Mouse (Mus musculus): Measurements from ENCODE around the gene Zfp366. TPM values are rescaled to one million over a fixed set of nuclear protein-coding genes. Genes with fewer than 3 reads are reported as not detected.

Zfp366 gene
- polyA plus RNA-seq, 1 experiment = 2.0 TPM

DNA sequence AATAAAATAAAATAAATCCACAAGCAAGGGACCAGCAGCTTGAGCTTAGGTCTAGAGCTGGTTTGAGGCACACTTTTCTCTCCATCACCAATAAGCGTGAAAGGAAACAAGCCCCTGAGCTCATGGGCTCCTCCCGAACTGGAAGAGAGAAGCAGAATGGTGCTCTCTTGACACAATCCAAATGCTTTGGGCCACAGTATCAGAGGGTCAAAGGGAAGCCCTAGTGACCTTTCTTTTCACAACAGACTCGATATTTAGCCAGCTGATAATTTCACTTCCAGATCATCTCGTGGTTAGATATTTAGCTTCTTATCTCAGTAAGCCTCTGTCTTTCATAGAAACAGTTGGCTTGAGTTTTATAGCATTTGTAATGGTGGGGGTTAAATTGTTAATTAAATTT, 12.2 kb downstream of the Zfp366 start:
- WGBS = 45% methylated on average over 4 of the region's 4 CpGs
- Histone ChIP-seq H3K4me1 (ENCODE audit: control insufficient read depth, insufficient read depth, insufficient read length, low read length) (peaks cover 2% of the 10 kb centered on the region; the same call in 1 of the 2 replicates), H3K36me3 (ENCODE audit: control insufficient read depth, insufficient read depth, low read length) (no peaks in the 10 kb centered on the region), H3K4me3 (ENCODE audit: low read depth, low read length) (no peak overlapping the region), H3K27me3 (ENCODE audit: control insufficient read depth, insufficient read depth, low read length) (no peaks in the 10 kb centered on the region), H3K27ac (ENCODE audit: insufficient read depth, low read depth, low read length) (no peak overlapping the region)
- TF ChIP-seq CTCF (IDR thresholded peaks at IDR 0.05; ENCODE audit: extremely low read depth, insufficient read length, insufficient replicate concordance, low read depth, low read length) = no peak
- no peak for TF ChIP-seq POLR2A (IDR thresholded peaks at IDR 0.05; ENCODE audit: low read depth, low read length)

GRCm38 (mm10) chr13:99201647-99202574, 17.3 kb downstream of the Zfp366 start:
- no peak overlapping the region for H3K4me3 ChIP-seq (ENCODE audit: low read depth, low read length)
- H3K36me3 ChIP-seq (ENCODE audit: control insufficient read depth, insufficient read depth, low read length) = no peaks in the 10 kb centered on the region
- H3K27me3 ChIP-seq (ENCODE audit: control insufficient read depth, insufficient read depth, low read length) = no peaks in the 10 kb centered on the region
- H3K27ac ChIP-seq (ENCODE audit: insufficient read depth, low read depth, low read length) = no peak overlapping the region
- 79% methylated on average over 16 of the region's 16 CpGs for WGBS
- TF ChIP-seq CTCF (IDR thresholded peaks at IDR 0.05; ENCODE audit: extremely low read depth, insufficient read length, insufficient replicate concordance, low read depth, low read length) (no peak), POLR2A (IDR thresholded peaks at IDR 0.05; ENCODE audit: low read depth, low read length) (no peak)
- H3K4me1 ChIP-seq (ENCODE audit: control insufficient read depth, insufficient read depth, insufficient read length, low read length) = no peaks in the 10 kb centered on the region

DNA sequence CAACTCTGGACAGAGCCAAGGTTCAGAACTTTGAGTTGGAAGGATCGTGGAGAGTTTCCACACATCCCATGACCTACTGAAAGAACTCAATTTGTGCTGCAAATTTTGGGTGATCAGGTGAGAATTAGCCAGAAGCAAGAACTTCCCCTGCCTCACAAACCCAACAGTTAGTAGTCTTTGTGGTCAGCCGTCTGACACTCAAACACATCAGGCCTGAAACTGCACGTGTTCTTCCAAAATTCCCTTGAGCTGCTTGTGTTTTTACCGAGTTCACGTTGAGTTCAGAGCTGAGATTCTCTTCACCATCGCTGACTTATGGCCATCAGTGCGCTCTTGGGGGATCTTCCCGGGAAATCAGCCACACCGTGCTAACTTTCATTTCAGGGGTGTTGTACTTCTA, 22.6 kb downstream of the Zfp366 start:
- no peaks in the 10 kb centered on the region for H3K27me3 ChIP-seq (ENCODE audit: control insufficient read depth, insufficient read depth, low read length)
- no peak overlapping the region for H3K4me3 ChIP-seq (ENCODE audit: low read depth, low read length)
- H3K36me3 ChIP-seq (ENCODE audit: control insufficient read depth, insufficient read depth, low read length) = no peaks in the 10 kb centered on the region
- TF ChIP-seq POLR2A (IDR thresholded peaks at IDR 0.05; ENCODE audit: low read depth, low read length) (no peak), CTCF (IDR thresholded peaks at IDR 0.05; ENCODE audit: extremely low read depth, insufficient read length, insufficient replicate concordance, low read depth, low read length) (no peak)
- H3K27ac ChIP-seq (ENCODE audit: insufficient read depth, low read depth, low read length) = no peak overlapping the region
- 86% methylated on average over 9 of the region's 9 CpGs for WGBS
- no peaks in the 10 kb centered on the region for H3K4me1 ChIP-seq (ENCODE audit: control insufficient read depth, insufficient read depth, insufficient read length, low read length)

DNA sequence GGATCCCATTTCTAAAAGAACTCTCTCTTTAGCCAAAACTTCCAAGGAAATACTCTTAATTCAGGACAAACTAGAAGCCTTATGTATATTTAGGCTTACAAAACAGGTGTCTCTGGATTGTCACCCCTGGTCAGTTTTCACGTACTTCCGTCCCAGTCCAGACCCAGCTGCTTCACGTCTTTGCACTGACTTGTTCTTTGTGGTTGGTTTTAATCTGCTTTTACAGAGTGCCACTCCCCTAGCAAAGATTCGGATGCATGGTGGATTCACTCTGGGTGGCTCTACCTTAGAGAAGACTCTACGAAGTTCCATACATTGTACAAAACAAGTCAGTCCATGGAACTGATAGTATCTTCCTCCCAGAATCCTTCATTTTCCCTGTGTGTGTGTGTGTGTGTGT, 25.2 kb downstream of the Zfp366 start:
- H3K27ac ChIP-seq (ENCODE audit: insufficient read depth, low read depth, low read length) = no peak overlapping the region
- no peaks in the 10 kb centered on the region for H3K36me3 ChIP-seq (ENCODE audit: control insufficient read depth, insufficient read depth, low read length)
- no peaks in the 10 kb centered on the region for H3K27me3 ChIP-seq (ENCODE audit: control insufficient read depth, insufficient read depth, low read length)
- no peaks in the 10 kb centered on the region for H3K4me1 ChIP-seq (ENCODE audit: control insufficient read depth, insufficient read depth, insufficient read length, low read length)
- no peak overlapping the region for H3K4me3 ChIP-seq (ENCODE audit: low read depth, low read length)
- TF ChIP-seq CTCF (IDR thresholded peaks at IDR 0.05; ENCODE audit: extremely low read depth, insufficient read length, insufficient replicate concordance, low read depth, low read length) = no peak
- no peak for TF ChIP-seq POLR2A (IDR thresholded peaks at IDR 0.05; ENCODE audit: low read depth, low read length)
- WGBS = 89% methylated on average over 5 of the region's 5 CpGs

- H3K4me3 ChIP-seq (ENCODE audit: low read depth, low read length) = no peak overlapping the region
- 58% methylated on average over 5 of the region's 5 CpGs for WGBS
- no peaks in the 10 kb centered on the region for H3K4me1 ChIP-seq (ENCODE audit: control insufficient read depth, insufficient read depth, insufficient read length, low read length)
- no peak overlapping the region for H3K27ac ChIP-seq (ENCODE audit: insufficient read depth, low read depth, low read length)
- H3K27me3 ChIP-seq (ENCODE audit: control insufficient read depth, insufficient read depth, low read length) = no peaks in the 10 kb centered on the region
- TF ChIP-seq CTCF (IDR thresholded peaks at IDR 0.05; ENCODE audit: extremely low read depth, insufficient read length, insufficient replicate concordance, low read depth, low read length) (no peak), POLR2A (IDR thresholded peaks at IDR 0.05; ENCODE audit: low read depth, low read length) (no peak)
- H3K36me3 ChIP-seq (ENCODE audit: control insufficient read depth, insufficient read depth, low read length) = no peaks in the 10 kb centered on the region
Observed at GRCm38 (mm10) chr13:99210837-99211236, 26.2 kb downstream of the Zfp366 start.

DNA sequence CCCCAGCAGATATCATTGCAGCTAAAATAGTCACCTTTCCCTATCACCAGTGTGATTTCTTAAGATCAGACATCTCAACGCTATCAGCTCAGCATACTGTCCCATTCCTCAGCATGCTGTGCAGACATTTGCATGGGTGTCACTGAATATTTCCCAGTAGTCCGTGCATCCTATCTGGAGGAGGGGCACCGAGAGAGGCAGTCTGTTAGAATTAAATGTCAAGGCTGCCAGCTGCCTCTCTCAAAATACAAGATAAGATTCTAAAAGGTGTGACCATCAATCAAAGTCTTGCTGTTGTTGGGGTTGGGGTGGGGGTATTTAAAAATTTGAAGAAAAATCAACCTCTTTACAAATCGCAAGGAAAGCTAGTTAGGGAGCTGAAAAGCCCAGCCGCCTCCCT, 28.4 kb downstream of the Zfp366 start:
- 53% methylated on average over 5 of the region's 5 CpGs for WGBS
- TF ChIP-seq CTCF (IDR thresholded peaks at IDR 0.05; ENCODE audit: extremely low read depth, insufficient read length, insufficient replicate concordance, low read depth, low read length) (no peak), POLR2A (IDR thresholded peaks at IDR 0.05; ENCODE audit: low read depth, low read length) (no peak)
- Histone ChIP-seq H3K4me1 (ENCODE audit: control insufficient read depth, insufficient read depth, insufficient read length, low read length) (no peaks in the 10 kb centered on the region), H3K4me3 (ENCODE audit: low read depth, low read length) (no peak overlapping the region), H3K27ac (ENCODE audit: insufficient read depth, low read depth, low read length) (no peak overlapping the region), H3K36me3 (ENCODE audit: control insufficient read depth, insufficient read depth, low read length) (no peaks in the 10 kb centered on the region), H3K27me3 (ENCODE audit: control insufficient read depth, insufficient read depth, low read length) (no peaks in the 10 kb centered on the region)

DNA sequence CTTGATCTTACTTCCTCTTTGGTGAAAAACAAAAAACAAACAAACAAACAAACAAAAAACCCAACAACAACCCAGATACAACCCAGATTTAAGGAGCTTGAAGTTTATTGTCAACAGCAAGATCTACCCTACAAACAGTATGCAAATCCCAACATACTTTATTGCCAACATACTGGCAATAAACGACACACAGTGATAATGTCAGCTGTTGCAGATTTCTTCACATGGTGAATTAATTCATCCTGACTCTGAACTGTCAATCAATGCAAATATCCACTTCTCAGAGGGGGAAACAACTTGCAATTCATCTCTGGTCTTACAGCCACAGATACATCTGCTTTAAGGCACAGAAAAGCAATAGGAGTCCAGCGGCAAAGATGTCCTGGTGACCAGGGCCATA, 31.4 kb downstream of the Zfp366 start:
- no peak overlapping the region for H3K27ac ChIP-seq (ENCODE audit: insufficient read depth, low read depth, low read length)

More for the DNA sequence above, 31.4 kb downstream of the Zfp366 start:
- 69% methylated on average over 2 of the region's 2 CpGs for WGBS
- Histone ChIP-seq H3K36me3 (ENCODE audit: control insufficient read depth, insufficient read depth, low read length) (no peaks in the 10 kb centered on the region), H3K27me3 (ENCODE audit: control insufficient read depth, insufficient read depth, low read length) (no peaks in the 10 kb centered on the region), H3K4me1 (ENCODE audit: control insufficient read depth, insufficient read depth, insufficient read length, low read length) (no peaks in the 10 kb centered on the region), H3K4me3 (ENCODE audit: low read depth, low read length) (no peak overlapping the region)
- TF ChIP-seq CTCF (IDR thresholded peaks at IDR 0.05; ENCODE audit: extremely low read depth, insufficient read length, insufficient replicate concordance, low read depth, low read length) (no peak), POLR2A (IDR thresholded peaks at IDR 0.05; ENCODE audit: low read depth, low read length) (no peak)
